Mouse (Mus musculus) myocyte (in vitro differentiated cells): ENCODE data around the gene Oas3.

Experiments used
- CEBPB ChIP-seq: IDR thresholded peaks from 2 replicates; pipeline ENCODE4 v1.6.1; 2011; ENCODE audit warnings: mild to moderate bottlenecking, moderate library complexity; ENCODE audit not compliant: poor library complexity, insufficient read depth, severe bottlenecking
- E2F4 ChIP-seq: IDR thresholded peaks from one replicate; pipeline ENCODE4 v1.6.1; 2011; ENCODE audit warnings: mild to moderate bottlenecking, control low read depth, moderate library complexity; ENCODE audit not compliant: insufficient read depth
- MAX ChIP-seq: IDR thresholded peaks from one replicate; pipeline ENCODE4 v1.6.1; 2011; ENCODE audit warnings: low read depth, mild to moderate bottlenecking, control low read depth
- MYOD1 ChIP-seq, 3 experiments: IDR thresholded peaks; one replicate each; pipeline ENCODE4 v1.6.1; 2011; ENCODE audit warnings: control low read depth in 2 of 3, low read depth in 2 of 3, mild to moderate bottlenecking in 2 of 3, moderate library complexity in 1 of 3; ENCODE audit not compliant: insufficient read length in 2 of 3, control insufficient read depth in 1 of 3
- MYOG ChIP-seq, 3 experiments: IDR thresholded peaks; one replicate each; pipeline ENCODE4 v1.6.1; 2011; ENCODE audit warnings: control low read depth in 2 of 3, low read depth in 2 of 3, mild to moderate bottlenecking in 2 of 3; ENCODE audit not compliant: insufficient read length in 2 of 3, control insufficient read depth in 1 of 3, insufficient read depth in 1 of 3
- POLR2A ChIP-seq: IDR thresholded peaks from one replicate; pipeline ENCODE4 v1.6.1; 2011; ENCODE audit warnings: low read depth, mild to moderate bottlenecking, control low read depth, moderate library complexity; ENCODE audit not compliant: insufficient read length
- POLR2AphosphoS2 ChIP-seq: IDR thresholded peaks from one replicate; pipeline ENCODE4 v1.6.1; 2011; ENCODE audit warnings: low read depth, control low read depth; ENCODE audit not compliant: insufficient read length
- REST ChIP-seq: IDR thresholded peaks from one replicate; pipeline ENCODE4 v1.6.1; 2011; ENCODE audit warnings: mild to moderate bottlenecking, control low read depth, moderate library complexity; ENCODE audit not compliant: insufficient read depth, insufficient read length
- SRF ChIP-seq: IDR thresholded peaks from one replicate; pipeline ENCODE4 v1.6.1; 2011; ENCODE audit warnings: low read depth; ENCODE audit not compliant: control insufficient read depth, insufficient read length
- TCF12 ChIP-seq: IDR thresholded peaks from one replicate; pipeline ENCODE4 v1.6.1; 2011; ENCODE audit warnings: mild to moderate bottlenecking, control low read depth; ENCODE audit not compliant: poor library complexity, insufficient read depth, severe bottlenecking
- USF1 ChIP-seq: IDR thresholded peaks from one replicate; pipeline ENCODE4 v1.6.1; 2011; ENCODE audit warnings: low read depth, mild to moderate bottlenecking, control low read depth, moderate library complexity

DNA sequence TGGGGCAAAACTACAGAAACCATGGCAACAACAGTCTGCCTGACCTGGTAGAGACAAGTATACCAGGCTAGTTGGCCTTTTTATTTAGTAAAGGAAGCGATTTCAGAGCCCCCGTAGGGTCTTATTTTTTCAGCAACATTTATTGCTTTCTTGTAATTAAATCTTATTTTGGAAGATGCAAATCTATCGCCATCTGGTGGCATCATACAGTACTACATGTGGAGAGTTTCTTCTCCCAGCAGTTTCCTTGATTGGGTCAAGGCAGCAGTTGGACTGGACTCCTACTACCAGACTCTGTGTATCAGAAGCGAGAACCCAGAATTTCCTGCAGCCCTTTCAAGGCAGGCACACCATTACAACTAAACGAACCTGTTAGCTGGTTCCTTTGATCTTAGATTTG lies 31.0 kb downstream of the Oas3 start:
- TF ChIP-seq MAX, result no peak
- TF ChIP-seq POLR2A, result no peak
- TF ChIP-seq REST, result no peak
- TF ChIP-seq TCF12, result no peak
- no peak for TF ChIP-seq MYOD1 (IDR thresholded peaks at IDR 0.05; ENCODE audit: control insufficient read depth in 1 of 3, insufficient read length in 2 of 3, low read depth in 2 of 3)
- TF ChIP-seq E2F4, result no peak
- no peak for TF ChIP-seq USF1
- no peak for TF ChIP-seq POLR2AphosphoS2
- no peak for TF ChIP-seq MYOG (IDR thresholded peaks at IDR 0.05; ENCODE audit: control insufficient read depth in 1 of 3, insufficient read depth in 1 of 3, insufficient read length in 2 of 3, low read depth in 2 of 3)
- TF ChIP-seq CEBPB, result no peak
- TF ChIP-seq SRF, result no peak
